Mouse (Mus musculus) liver, postnatal 0 days (tissue): ENCODE measurements at regions not wholly inside any gene's neighbourhood (a gene's known extent, or its start where the extent isn't known, plus 50 kb on each side); places are given as distances from the start of the nearest gene placed in this dataset.

Experiments
- CTCF ChIP-seq: sonication (generic); IDR thresholded peaks from 2 replicates; pipeline ENCODE4 v1.5.1; 2016; ENCODE audit warnings: antibody characterized with exemption, low read depth
- EP300 ChIP-seq: IDR thresholded peaks from 2 replicates; pipeline ENCODE4 v1.6.1; 2016; ENCODE audit warnings: antibody characterized with exemption, low read depth, mild to moderate bottlenecking

DNA sequence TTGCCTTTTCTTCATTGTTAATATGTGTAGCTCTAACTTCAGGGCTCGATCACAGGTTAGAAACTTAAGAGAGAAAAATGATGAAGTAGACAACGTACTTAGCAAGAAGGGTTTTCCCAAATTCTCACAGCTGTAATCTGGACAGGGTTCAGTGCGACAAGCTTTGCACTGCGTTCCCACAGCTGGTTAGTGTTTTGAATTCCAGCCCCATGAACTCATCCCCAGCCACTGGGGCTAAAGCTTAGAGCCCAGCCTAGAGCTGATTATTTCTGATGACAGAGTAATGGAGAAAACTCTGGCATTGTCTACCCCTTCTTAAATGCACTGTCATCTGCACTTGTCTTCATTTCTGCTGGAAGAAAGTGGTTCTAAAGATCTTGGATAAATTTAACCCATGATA lies 319.7 kb upstream of the Jag1 start:
- TF ChIP-seq CTCF: no peak
- TF ChIP-seq EP300: no peak
